Mouse (Mus musculus) intestine, postnatal 0 days (tissue): Measurements from ENCODE around the gene Hist1h1t. TPM values are rescaled to one million over a fixed set of nuclear protein-coding genes. Genes with fewer than 3 reads are reported as not detected.
"Not testable (repeated sequence)": the region's sequence is repeated elsewhere in the genome, so short reads cannot be mapped to it uniquely, and the experiment has no call there.

Experiments used
- ATAC-seq: fragments of 200-750 bp; cut with Nextera tagmentation; 2 replicates; pipeline ENCODE4 v1.8.0; 2017; ENCODE audit warnings: mild to moderate bottlenecking, moderate TSS enrichment, moderate library complexity
- H3K27ac ChIP-seq: fragments of 300-500 bp; sonication (generic); 2 replicates; pipeline ENCODE4 v1.5.1; 2014; ENCODE audit warnings: mild to moderate bottlenecking, low read depth, low read length, moderate library complexity
- H3K27me3 ChIP-seq: fragments of 300-500 bp; sonication (generic); replicated peaks from 2 replicates; pipeline ENCODE4 v1.6.1; 2014; ENCODE audit warnings: low read length, mixed read lengths; ENCODE audit not compliant: control insufficient read depth, insufficient read depth
- H3K36me3 ChIP-seq: fragments of 300-500 bp; sonication (generic); 2 replicates; pipeline ENCODE4 v1.6.1; 2014; ENCODE audit warnings: mild to moderate bottlenecking, moderate library complexity; ENCODE audit not compliant: control insufficient read depth, insufficient read depth
- H3K4me1 ChIP-seq: fragments of 300-500 bp; sonication (generic); replicated peaks from 2 replicates; pipeline ENCODE4 v1.6.1; 2014; ENCODE audit warnings: antibody characterized with exemption, low read length, mixed read lengths; ENCODE audit not compliant: control insufficient read depth, insufficient read depth
- H3K4me2 ChIP-seq: fragments of 300-500 bp; sonication (generic); replicated peaks from 2 replicates; pipeline ENCODE4 v1.6.1; 2014; ENCODE audit warnings: low read depth, mild to moderate bottlenecking, moderate library complexity
- H3K4me3 ChIP-seq: fragments of 300-500 bp; sonication (generic); 2 replicates; pipeline ENCODE4 v1.5.1; 2014; ENCODE audit warnings: low read depth, low read length
- H3K9ac ChIP-seq: fragments of 300-500 bp; sonication (generic); 2 replicates; pipeline ENCODE4 v1.6.1; 2014; ENCODE audit warnings: mild to moderate bottlenecking, low read depth, low read length
- H3K9me3 ChIP-seq: fragments of 300-500 bp; sonication (generic); 2 replicates; pipeline ENCODE4 v1.6.1; 2016; ENCODE audit warnings: mixed run types; ENCODE audit not compliant: control insufficient read depth
- CTCF ChIP-seq: sonication (generic); IDR thresholded peaks from 2 replicates; pipeline ENCODE4 v1.5.1; 2016; ENCODE audit warnings: low read depth, mild to moderate bottlenecking, control low read depth, antibody characterized with exemption, moderate library complexity
- WGBS: fragments of 180-500 bp; shearing (Covaris S2); extraction: QIAGEN DNeasy Blood & Tissue Kit; methylation state at CpG from one replicate; pipeline ENCODE4 v1.1.7; 2014; 5-methylcytosine and 5-hydroxymethylcytosine counted together
- polyA plus RNA-seq: library from polyadenylated mRNA; unstranded; fragments of >200 nt; fragmentation: Nextera tagmentation; extraction: Ambion mirVana; gene quantifications from 2 replicates; pipeline ENCODE4 v1.2.1, GENCODE M21; 2015

Gene Hist1h1t
- polyA plus RNA-seq, 1 experiment from 2014 or later, result not detected

DNA sequence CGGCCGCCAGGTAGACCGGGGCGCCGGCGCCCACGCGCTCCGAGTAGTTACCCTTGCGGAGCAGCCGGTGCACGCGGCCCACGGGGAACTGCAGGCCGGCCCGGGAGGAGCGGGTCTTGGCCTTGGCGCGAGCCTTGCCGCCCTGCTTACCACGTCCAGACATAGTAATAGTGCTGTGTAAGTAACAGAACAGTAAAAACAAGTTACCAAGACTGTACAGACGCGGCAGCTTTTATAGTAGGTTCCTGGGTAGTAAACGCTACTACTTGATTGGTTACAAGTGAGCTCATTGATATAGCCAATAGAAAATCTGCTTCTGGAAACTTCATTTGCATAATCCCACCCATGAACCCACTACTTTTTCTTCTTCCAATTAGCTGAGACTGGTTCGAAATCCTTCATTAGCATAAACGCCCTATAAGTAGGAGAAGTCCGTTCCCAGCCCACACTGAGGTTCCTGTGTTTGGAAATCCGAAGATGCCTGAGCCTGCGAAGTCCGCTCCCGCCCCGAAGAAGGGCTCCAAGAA is 11.8 kb upstream of the Hist1h1t start, which contains the start of the genes Hist1h2ac and Hist1h2bc:
Hist1h2ac (minus strand) TSS at position 194 of the 527 bp plus-strand sequence.
Hist1h2bc (plus strand) TSS at position 445 of the 527 bp plus-strand sequence.
- WGBS, result 0% methylated on average over 32 of the region's 32 CpGs

GRCm38 (mm10) chr13:23684295-23684945 is 11.2 kb upstream of the Hist1h1t start:
- Histone ChIP-seq H3K4me3 (peak overlapping the region; percentile 48), H3K27ac (peak overlapping the region; percentile 95), H3K4me2 (peak overlapping the region; percentile 61), H3K9ac (peak overlapping the region; percentile 60)
- not testable (repeated sequence) for H3K9me3 ChIP-seq, H3K36me3 ChIP-seq, H3K4me1 ChIP-seq, H3K27me3 ChIP-seq
- peak; percentile 3; the same call in 1 of the 2 replicates for ATAC-seq
- WGBS, result under 1% methylated on average over 11 of the region's 37 CpGs

More for the DNA sequence above, 11.8 kb upstream of the Hist1h1t start, which contains the start of the genes Hist1h2ac and Hist1h2bc:
- TF ChIP-seq CTCF, result no peak; the same call in 1 of the 2 replicates
- H3K36me3 ChIP-seq, result no peaks in the 10 kb centered on the region
- peak within 1 kb of the TSS; percentile 60 for H3K9ac ChIP-seq
- H3K4me1 ChIP-seq, result 0 out of 2 replicates have a peak, but pooled peaks cover 3% of the 10 kb centered on the region
- H3K27me3 ChIP-seq, result no peaks in the 10 kb centered on the region
- H3K27ac ChIP-seq, result peak within 1 kb of the TSS; percentile 95
- H3K9me3 ChIP-seq, result no peaks in the 10 kb centered on the region
- peak; percentile 92 for ATAC-seq
- H3K4me2 ChIP-seq, result peak within 1 kb of the TSS; percentile 61
- peak within 1 kb of the TSS; percentile 48 for H3K4me3 ChIP-seq

- ATAC-seq, result no peak
- TF ChIP-seq CTCF, result no peak
- Histone ChIP-seq H3K9me3 (no peaks in the 10 kb centered on the region), H3K4me1 (0 out of 2 replicates have a peak, but pooled peaks cover 3% of the 10 kb centered on the region), H3K4me3 (peak overlapping the region; percentile 48), H3K4me2 (peak overlapping the region; percentile 61), H3K36me3 (no peaks in the 10 kb centered on the region), H3K27me3 (no peaks in the 10 kb centered on the region), H3K27ac (peak overlapping the region; percentile 95), H3K9ac (peak overlapping the region; percentile 60)
- WGBS, result under 1% methylated on average over 15 of the region's 15 CpGs
These were observed 10.3 kb upstream of the Hist1h1t start for GRCm38 (mm10) chr13:23685121-23685861.

- H3K9me3 ChIP-seq, result no peaks in the 10 kb centered on the region
- no peaks in the 10 kb centered on the region for H3K36me3 ChIP-seq
- H3K4me1 ChIP-seq, result 0 out of 2 replicates have a peak, but pooled peaks cover 3% of the 10 kb centered on the region
- ATAC-seq, result no peak
- TF ChIP-seq CTCF, result no peak
- WGBS, result 8% methylated on average over 4 of the region's 4 CpGs
- H3K4me2 ChIP-seq, result peak overlapping the region; percentile 61
- H3K9ac ChIP-seq, result peak overlapping the region; percentile 60
- H3K4me3 ChIP-seq, result peak overlapping the region; percentile 48
- peak overlapping the region; percentile 95; the same call in 1 of the 2 replicates for H3K27ac ChIP-seq
- H3K27me3 ChIP-seq, result no peaks in the 10 kb centered on the region
These were observed 9.6 kb upstream of the Hist1h1t start for GRCm38 (mm10) chr13:23685966-23686365.

- ATAC-seq, result peak; percentile 52
- H3K27me3 ChIP-seq, result no peaks in the 10 kb centered on the region
- peak overlapping the region; percentile 51 for H3K4me2 ChIP-seq
- no peaks in the 10 kb centered on the region for H3K36me3 ChIP-seq
- WGBS, result 42% methylated on average over 4 of the region's 4 CpGs
- H3K27ac ChIP-seq, result peak overlapping the region; percentile 54
- peak overlapping the region; percentile 14; the same call in 1 of the 2 replicates for H3K4me3 ChIP-seq
- 0 out of 2 replicates have a peak, but pooled peaks cover 3% of the 10 kb centered on the region for H3K4me1 ChIP-seq
- H3K9me3 ChIP-seq, result no peaks in the 10 kb centered on the region
- no peak overlapping the region for H3K9ac ChIP-seq
- TF ChIP-seq CTCF, result no peak
These were observed 8.4 kb upstream of the Hist1h1t start for GRCm38 (mm10) chr13:23687181-23687580.

DNA sequence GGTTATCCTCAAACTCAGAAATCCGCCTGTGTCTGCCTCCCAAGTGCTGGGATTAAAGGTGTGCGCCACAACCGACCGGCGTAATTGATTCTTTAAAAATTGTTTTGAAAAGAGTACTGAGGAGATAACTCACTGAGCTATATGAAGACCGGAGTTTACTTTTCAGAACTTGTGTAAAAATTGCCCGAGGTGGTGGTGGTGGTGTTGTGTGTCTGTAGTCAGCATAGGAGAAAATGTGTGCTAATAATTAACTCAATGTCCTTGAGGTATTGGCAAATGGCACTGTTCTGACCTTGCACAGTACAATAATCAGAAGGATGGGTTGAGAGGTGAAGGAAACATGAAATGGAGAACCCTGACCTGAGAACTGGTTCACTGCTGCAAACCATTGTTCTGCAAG is 7.7 kb upstream of the Hist1h1t start:
- WGBS, result 57% methylated on average over 7 of the region's 7 CpGs
- Histone ChIP-seq H3K4me1 (0 out of 2 replicates have a peak, but pooled peaks cover 3% of the 10 kb centered on the region), H3K4me2 (peak overlapping the region; percentile 51), H3K36me3 (no peaks in the 10 kb centered on the region), H3K27ac (peak overlapping the region; percentile 54), H3K4me3 (peak overlapping the region; percentile 14; the same call in 1 of the 2 replicates), H3K9me3 (no peaks in the 10 kb centered on the region), H3K9ac (no peak overlapping the region), H3K27me3 (no peaks in the 10 kb centered on the region)
- ATAC-seq, result 0 out of 2 replicates have a peak, but pooled peaks have one; percentile 6
- no peak for TF ChIP-seq CTCF
